Mouse (Mus musculus) embryonic facial prominence, embryonic 14.5 days (tissue): Measurements from ENCODE around the gene Lsamp. TPM values are rescaled to one million over a fixed set of nuclear protein-coding genes. Genes with fewer than 3 reads are reported as not detected.
"Not testable (repeated sequence)": the region's sequence is repeated elsewhere in the genome, so short reads cannot be mapped to it uniquely, and the experiment has no call there.

Source experiments
- ATAC-seq: fragments of 200-750 bp; cut with Nextera tagmentation; 2 replicates; pipeline ENCODE4 v1.8.0; 2017; ENCODE audit warnings: low read depth, moderate number of reproducible peaks, moderate TSS enrichment
- DNase-seq: peaks from one replicate; pipeline ENCODE4 v3.0.0-alpha.2; 2015; ENCODE audit warnings: low spot score
- H3K27ac ChIP-seq: fragments of 300-500 bp; sonication (generic); replicated peaks from 2 replicates; pipeline ENCODE4 v1.5.1; 2014; ENCODE audit warnings: low read depth, mild to moderate bottlenecking, low read length, moderate library complexity
- H3K27me3 ChIP-seq: fragments of 300-500 bp; sonication (generic); replicated peaks from 2 replicates; pipeline ENCODE4 v1.6.1; 2014; ENCODE audit warnings: low read length; ENCODE audit not compliant: control insufficient read depth, insufficient read depth
- H3K36me3 ChIP-seq: fragments of 300-500 bp; sonication (generic); 2 replicates; pipeline ENCODE4 v1.6.1; 2014; ENCODE audit warnings: low read length, mixed read lengths; ENCODE audit not compliant: control insufficient read depth, insufficient read depth
- H3K4me1 ChIP-seq: fragments of 300-500 bp; sonication (generic); 2 replicates; pipeline ENCODE4 v1.6.1; 2014; ENCODE audit warnings: antibody characterized with exemption, low read length; ENCODE audit not compliant: control insufficient read depth, insufficient read depth
- H3K4me2 ChIP-seq: fragments of 300-500 bp; sonication (generic); 2 replicates; pipeline ENCODE4 v1.6.1; 2014; ENCODE audit warnings: low read depth, mild to moderate bottlenecking, low read length, moderate library complexity, mixed read lengths
- H3K4me3 ChIP-seq: fragments of 300-500 bp; sonication (generic); 2 replicates; pipeline ENCODE4 v1.5.1; 2014; ENCODE audit warnings: low read depth, mild to moderate bottlenecking, low read length
- H3K9ac ChIP-seq: fragments of 300-500 bp; sonication (generic); 2 replicates; pipeline ENCODE4 v1.6.1; 2014; ENCODE audit warnings: low read depth, mild to moderate bottlenecking, low read length, moderate library complexity, mixed read lengths
- H3K9me3 ChIP-seq: fragments of 300-500 bp; sonication (generic); 2 replicates; pipeline ENCODE4 v1.6.1; 2016; ENCODE audit warnings: low read length; ENCODE audit not compliant: control insufficient read depth
- WGBS: fragments of 180-500 bp; shearing (Covaris S2); extraction: QIAGEN DNeasy Blood & Tissue Kit; methylation state at CpG from one replicate; pipeline ENCODE4 v1.1.7; 2014; 5-methylcytosine and 5-hydroxymethylcytosine counted together
- polyA plus RNA-seq: library from polyadenylated mRNA; unstranded; fragments of >200 nt; fragmentation: Nextera tagmentation; extraction: Ambion mirVana; gene quantifications from 2 replicates; pipeline ENCODE4 v1.2.1, GENCODE M21; 2014

The Lsamp gene
- polyA plus RNA-seq, 1 experiment from 2014 or later: 8.9 TPM

DNA sequence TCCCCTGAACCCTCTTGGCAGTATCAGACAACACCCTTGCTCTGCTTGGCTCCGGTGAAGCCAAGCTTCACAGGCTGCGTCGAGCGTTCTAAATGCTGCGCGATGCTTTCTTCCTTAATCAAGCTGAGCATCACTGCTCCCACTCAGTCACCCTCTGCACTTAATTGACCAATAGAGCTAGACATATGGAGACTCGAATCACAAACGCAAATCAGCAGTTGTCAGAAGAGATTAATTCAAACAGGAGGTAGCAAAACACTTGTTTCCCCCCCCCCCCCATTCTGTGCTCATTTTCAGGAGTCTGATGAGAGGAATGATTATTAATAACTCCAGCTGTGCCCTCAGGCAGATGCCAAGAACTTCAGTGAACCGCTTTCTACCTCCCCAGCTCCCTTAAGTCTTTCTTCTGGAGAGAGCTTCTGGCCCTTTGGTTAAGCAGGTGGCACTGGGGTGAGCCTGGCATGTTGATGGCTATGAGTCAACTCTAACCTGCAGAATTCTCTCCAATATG is 583.3 kb downstream of the Lsamp start:
- Histone ChIP-seq H3K27ac (no peak overlapping the region), H3K9me3 (no peaks in the 10 kb centered on the region), H3K36me3 (no peaks in the 10 kb centered on the region), H3K4me3 (no peak overlapping the region), H3K9ac (no peak overlapping the region), H3K4me2 (no peak overlapping the region), H3K4me1 (no peaks in the 10 kb centered on the region), H3K27me3 (no peaks in the 10 kb centered on the region)
- 64% methylated on average over 9 of the region's 9 CpGs for WGBS
- DNase-seq: peak; percentile 48
- peak; percentile 63; the same call in 1 of the 2 replicates for ATAC-seq

DNA sequence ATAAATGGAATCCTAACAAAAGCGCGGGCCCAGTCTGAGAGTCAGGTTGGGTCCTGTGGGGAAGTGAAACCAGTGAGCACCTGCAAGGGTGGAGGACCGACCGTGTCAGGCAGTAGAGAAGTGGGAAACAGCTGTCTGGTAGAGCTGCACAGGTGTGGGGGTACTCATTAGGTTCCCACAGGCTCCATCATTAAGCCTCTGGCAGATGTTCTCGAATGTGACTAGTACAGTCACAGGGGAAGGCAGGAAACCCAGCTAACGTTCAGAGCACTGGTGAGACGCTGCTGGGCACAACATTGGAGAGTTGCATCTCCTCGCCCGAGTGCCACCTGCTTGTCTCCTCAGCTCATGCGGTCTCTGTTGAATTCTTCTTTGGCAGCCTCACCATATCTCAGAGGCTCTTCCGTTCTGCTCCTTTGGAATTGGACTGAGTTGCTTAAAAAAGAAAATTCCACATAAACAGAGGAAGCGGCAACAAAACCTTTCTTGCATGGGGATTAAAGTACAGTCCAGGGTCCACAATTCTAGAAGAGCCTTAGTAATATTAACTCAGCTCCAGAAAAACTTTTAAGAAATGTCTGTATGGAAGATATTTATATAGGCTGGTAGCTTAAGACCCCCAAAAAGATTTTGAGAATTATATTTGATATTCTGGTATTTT is 588.1 kb downstream of the Lsamp start:
- ATAC-seq: peak; percentile 75; the same call in 1 of the 2 replicates
- no peaks in the 10 kb centered on the region for H3K36me3 ChIP-seq
- 85% methylated on average over 12 of the region's 12 CpGs for WGBS
- no peak overlapping the region for H3K9ac ChIP-seq
- DNase-seq: no peak
- no peaks in the 10 kb centered on the region for H3K27me3 ChIP-seq
- H3K4me3 ChIP-seq: no peak overlapping the region
- no peaks in the 10 kb centered on the region for H3K9me3 ChIP-seq
- H3K27ac ChIP-seq: no peak overlapping the region
- H3K4me2 ChIP-seq: no peak overlapping the region
- H3K4me1 ChIP-seq: no peaks in the 10 kb centered on the region

DNA sequence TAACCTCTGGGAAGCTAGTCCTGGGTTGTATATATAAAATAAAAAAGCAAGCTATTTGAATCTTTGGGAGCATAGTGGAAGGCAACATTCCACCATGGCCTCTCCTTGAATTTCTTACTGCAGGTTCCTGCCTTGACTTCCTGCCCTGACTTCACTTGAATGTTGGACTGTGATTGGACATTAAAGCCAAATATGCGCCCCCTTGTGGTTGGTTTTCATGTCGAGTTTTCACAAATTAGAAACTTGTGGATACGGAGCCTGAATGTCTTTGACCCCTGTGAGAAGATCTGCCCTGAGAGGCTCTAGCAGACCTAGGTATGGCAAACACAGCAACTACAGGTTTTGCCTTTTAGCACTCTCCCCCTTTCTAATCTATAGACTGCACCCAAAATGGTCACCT is 597.9 kb downstream of the Lsamp start:
- H3K4me1 ChIP-seq: no peaks in the 10 kb centered on the region
- no peak overlapping the region for H3K9ac ChIP-seq
- H3K9me3 ChIP-seq: no peaks in the 10 kb centered on the region
- H3K27ac ChIP-seq: no peak overlapping the region
- ATAC-seq (no peak), DNase-seq (no peak)
- H3K36me3 ChIP-seq: no peaks in the 10 kb centered on the region
- no peak overlapping the region for H3K4me3 ChIP-seq
- H3K27me3 ChIP-seq: no peaks in the 10 kb centered on the region
- WGBS: 63% methylated on average over 3 of the region's 3 CpGs
- no peak overlapping the region for H3K4me2 ChIP-seq

DNA sequence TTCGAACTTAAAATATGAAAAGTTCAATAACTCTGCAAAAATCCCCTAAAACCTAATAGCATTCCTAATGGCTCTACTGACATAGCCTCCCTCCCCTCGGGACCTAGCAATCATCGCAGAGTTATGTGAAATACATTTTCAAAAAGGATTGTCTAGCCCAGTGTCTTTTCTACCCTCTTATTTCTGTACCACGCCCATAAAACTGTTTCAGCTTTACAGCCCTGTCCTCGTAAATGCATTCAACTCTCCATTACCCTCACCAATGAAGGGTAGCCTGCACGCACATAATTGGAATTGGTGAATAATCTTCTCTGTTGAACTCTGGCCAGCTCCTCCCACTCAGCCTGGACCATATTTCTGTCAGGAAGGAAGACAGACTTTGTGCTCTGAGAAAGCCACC is 609.0 kb downstream of the Lsamp start:
- Histone ChIP-seq H3K4me1 (no peaks in the 10 kb centered on the region), H3K27ac (no peak overlapping the region), H3K9ac (no peak overlapping the region), H3K4me3 (no peak overlapping the region), H3K9me3 (no peaks in the 10 kb centered on the region), H3K27me3 (no peaks in the 10 kb centered on the region), H3K36me3 (no peaks in the 10 kb centered on the region), H3K4me2 (no peak overlapping the region)
- WGBS: 70% methylated on average over 6 of the region's 6 CpGs
- ATAC-seq (no peak), DNase-seq (no peak)

DNA sequence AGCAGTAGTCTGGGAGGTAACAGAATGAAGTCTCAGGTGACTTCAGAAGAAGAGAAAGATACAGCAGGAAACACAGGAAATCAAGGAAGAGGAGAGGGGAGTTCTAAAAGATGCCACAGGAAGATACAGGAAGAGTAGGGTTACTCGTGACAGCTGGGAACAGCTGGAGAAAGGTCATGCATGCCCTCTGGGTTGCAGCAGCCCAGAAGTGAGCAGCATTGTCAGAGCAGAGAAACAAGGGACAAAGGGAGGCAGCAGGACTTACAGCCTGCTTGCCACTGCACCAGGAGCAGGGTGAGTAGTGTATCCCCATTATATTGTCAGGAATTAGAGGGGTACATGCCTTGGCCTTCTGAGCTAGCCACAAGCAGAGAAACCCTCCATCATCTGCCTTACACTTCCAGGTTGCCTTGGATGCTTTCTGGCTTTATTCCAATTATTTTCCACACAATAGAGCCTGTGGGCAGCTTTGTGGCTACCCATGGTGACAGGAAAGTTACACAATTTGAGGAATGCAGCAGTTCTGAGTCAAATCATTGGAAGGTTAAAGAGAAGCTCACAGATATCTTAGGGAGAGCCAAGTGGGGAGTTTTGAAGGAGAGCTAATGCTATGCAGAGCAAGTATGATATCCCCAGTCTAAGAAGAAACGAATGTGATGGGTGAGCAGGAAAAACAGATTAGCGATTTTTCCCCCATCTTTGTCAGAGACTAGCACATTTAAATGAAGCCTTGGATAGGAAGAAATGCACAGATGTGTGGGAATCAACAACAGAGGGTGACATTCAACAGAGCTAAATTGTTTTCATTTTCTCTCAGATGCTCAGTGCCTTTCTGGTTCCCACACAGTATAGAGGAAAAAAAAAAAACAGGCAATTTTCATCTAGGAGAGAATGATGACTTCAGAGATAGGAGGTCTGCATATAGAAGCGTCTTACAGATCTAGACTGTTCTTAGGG is 617.5 kb downstream of the Lsamp start:
- DNase-seq (peak; percentile 4), ATAC-seq (no peak)
- Histone ChIP-seq H3K27ac (no peak overlapping the region), H3K4me1 (no peaks in the 10 kb centered on the region), H3K36me3 (no peaks in the 10 kb centered on the region), H3K4me2 (no peak overlapping the region), H3K9me3 (no peaks in the 10 kb centered on the region), H3K27me3 (no peaks in the 10 kb centered on the region), H3K9ac (no peak overlapping the region), H3K4me3 (no peak overlapping the region)
- 42% methylated on average over 4 of the region's 4 CpGs for WGBS

DNA sequence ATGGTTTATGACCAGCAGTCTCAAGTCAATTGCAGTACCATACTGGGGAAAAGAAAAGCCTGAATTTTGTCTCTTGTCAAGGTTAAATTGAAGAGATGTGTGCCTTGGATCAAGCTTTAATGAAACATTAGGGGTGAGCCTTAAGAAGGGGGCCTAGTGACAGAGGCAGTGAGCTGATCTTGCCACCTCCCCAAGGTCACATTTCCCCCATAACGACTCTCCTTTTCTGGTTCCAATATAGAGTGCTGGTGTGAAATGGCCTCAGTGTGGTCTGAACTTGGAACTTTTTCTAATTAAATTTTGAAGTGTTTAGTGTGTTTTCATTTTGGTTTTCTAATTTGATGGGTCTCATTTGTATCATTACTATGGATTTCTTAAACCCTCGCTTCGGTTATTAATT is 623.3 kb downstream of the Lsamp start:
- Histone ChIP-seq H3K4me2 (no peak overlapping the region), H3K4me3 (no peak overlapping the region), H3K36me3 (no peaks in the 10 kb centered on the region), H3K9me3 (no peaks in the 10 kb centered on the region), H3K4me1 (no peaks in the 10 kb centered on the region), H3K27ac (no peak overlapping the region), H3K9ac (no peak overlapping the region), H3K27me3 (no peaks in the 10 kb centered on the region)
- WGBS: 81% methylated on average over 3 of the region's 3 CpGs
- DNase-seq (no peak), ATAC-seq (no peak)

DNA sequence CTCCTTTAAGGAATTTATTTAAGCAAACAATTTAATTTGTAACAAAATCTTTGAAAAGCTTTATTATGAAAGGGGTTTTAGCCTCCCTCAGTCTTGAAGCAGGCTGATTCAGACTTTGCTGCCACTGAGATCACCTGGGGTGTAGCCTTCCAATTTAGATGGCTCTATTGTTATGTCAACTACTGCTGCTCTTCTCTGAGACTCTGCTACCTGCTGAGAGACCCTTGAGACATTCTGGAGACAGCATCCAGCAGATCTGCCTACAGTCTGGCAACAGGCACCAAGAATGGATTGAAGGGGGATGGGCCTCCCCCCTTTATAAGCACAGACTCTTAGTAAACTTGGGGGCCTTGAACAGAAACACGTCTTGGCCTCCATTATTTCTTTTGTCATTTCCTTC is 632.5 kb downstream of the Lsamp start:
- not testable (repeated sequence) for ATAC-seq, H3K27ac ChIP-seq, H3K27me3 ChIP-seq, H3K4me3 ChIP-seq, DNase-seq, H3K9ac ChIP-seq, H3K4me2 ChIP-seq, H3K4me1 ChIP-seq, H3K36me3 ChIP-seq, H3K9me3 ChIP-seq
- WGBS: 9% methylated on average over 1 of the region's 1 CpGs

DNA sequence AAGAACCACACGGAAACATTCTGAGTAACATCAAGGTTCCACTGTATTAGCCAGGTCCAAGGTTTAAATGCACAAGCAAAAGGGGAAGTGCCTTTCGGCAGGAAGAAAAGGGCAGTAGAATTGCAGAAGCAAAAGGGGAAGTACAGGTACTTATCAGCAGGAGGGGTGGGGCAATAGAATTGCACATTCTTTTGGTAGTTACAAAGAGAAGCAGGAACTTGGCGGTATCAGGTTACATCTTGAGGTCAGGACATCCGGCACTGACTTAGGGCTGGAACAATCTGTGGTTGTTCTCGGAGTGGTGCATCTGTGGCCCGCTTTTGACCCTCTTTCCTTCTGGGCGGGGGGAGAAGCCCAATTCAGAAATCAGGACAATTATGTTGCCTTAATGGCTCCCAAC is 636.9 kb downstream of the Lsamp start:
- WGBS: 39% methylated on average over 7 of the region's 7 CpGs
- H3K4me3 ChIP-seq, DNase-seq: not testable (repeated sequence)

More for the DNA sequence above, 636.9 kb downstream of the Lsamp start:
- not testable (repeated sequence) for H3K9me3 ChIP-seq, H3K9ac ChIP-seq, H3K4me1 ChIP-seq, H3K27ac ChIP-seq, H3K4me2 ChIP-seq, H3K36me3 ChIP-seq, ATAC-seq, H3K27me3 ChIP-seq
